Mouse (Mus musculus): Measurements from ENCODE around the gene Ankrd55. TPM values are rescaled to one million over a fixed set of nuclear protein-coding genes. Genes with fewer than 3 reads are reported as not detected.

The Ankrd55 gene
- total RNA-seq, 2 experiments from 2014 or later = 3.6 to 4.3 TPM

DNA sequence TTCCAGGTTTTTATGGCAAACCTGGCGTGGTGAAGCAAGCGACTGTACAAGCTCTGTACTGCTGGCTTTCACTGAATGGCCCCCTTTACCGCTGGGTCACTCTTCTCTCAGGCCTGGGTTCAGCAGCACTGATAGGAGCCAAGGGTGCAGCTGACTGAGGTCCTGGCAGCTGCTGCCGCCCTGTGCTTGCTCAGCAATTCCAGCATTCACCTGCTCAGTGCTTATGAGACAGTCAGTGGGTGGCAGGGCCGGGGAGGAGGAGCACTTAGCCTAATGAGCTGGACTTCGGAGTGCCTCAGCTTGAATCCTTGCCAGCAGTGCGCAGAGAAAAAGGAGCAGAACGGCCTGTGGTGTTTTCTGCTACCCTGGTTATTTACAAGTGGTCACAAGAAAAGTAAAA lies 87.5 kb downstream of the Ankrd55 start:
- DNase-seq (ENCODE audit: low spot score in 2 of 2) = no peak

DNA sequence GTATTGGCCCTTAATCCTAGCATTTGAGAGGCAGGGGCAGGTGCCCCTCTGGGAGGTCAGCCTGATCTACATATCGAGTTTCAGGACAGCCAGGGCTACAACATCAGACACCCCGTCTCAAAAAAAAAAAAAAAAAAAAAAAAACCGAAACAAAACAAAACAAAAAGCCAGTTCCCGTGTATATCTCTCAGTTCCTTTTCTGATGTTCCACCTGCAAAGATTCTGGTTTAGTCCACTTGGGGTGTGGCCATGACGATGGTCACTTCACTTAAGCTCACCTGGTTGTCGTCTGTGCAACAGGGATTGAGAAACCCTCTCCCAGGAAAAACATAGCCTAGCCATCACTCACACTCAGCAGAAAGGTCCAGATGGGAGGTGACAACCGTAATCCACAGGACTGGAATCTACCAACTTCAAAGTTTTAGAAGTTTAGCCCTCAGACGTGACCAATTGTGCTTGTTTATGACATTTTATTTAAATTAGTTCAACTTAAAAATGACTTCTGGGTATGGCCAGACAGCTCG lies 90.6 kb downstream of the Ankrd55 start:
- DNase-seq (ENCODE audit: low spot score in 2 of 2) = no peak

DNA sequence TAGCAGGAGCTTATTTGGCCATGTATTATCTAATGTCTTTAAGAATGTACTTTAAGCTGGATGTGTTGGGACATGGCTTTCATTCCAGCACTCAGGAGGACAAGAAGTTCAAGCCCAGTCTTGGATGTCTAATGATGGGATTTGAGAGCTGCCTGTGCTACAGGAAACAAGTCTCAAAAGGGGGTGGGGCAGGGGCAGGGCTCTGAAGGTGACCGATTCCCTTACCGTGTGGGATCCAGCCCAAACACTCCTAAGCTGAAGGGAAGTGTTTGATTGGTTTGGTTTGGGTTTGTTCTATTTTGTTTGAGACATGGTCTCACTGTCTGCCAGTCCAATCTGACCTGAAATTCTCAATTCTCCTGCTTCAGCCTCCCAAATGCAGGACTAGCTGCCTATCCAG lies 93.2 kb downstream of the Ankrd55 start:
- no peak for DNase-seq (ENCODE audit: low spot score in 2 of 2)

DNA sequence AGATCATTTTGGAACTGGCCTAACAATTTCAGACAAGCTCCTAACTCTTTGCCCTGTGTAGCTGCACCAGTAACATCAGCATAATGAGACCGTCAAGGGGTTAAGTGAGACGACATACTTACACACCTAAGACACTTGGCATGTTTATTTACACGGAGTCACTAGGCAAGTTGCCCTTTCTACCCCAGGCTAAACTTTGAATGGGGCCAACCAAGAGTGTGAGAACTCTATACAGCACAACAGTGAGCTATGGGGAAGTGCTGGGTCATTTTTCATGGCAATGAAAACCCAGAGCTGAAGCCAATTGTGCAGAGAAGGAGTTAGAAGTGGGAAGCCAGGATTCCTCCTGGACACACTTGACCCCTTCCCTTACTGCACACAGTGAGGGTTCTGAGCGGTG lies 94.2 kb downstream of the Ankrd55 start:
- DNase-seq (ENCODE audit: low spot score in 2 of 2) = no peak

DNA sequence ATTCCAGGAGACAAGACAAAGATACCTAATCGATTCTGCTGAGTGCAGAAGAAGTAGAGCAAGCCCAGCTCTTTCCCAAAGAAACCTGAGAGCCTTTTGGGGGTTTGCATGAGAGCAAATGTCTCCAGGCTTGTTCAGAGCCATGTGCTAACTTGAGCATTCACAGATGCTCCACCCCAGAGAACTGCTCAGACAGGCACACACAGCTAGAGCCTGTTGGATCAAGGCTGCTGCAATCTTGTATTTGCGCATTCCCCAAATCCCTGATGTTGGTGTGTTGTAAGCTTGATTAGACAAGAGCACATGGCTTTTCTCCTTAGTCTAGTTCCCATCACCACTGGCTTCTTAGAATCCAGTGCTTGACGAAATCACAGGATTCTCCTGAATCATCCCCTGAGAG lies 94.7 kb downstream of the Ankrd55 start:
- DNase-seq (ENCODE audit: low spot score in 2 of 2) = no peak

DNA sequence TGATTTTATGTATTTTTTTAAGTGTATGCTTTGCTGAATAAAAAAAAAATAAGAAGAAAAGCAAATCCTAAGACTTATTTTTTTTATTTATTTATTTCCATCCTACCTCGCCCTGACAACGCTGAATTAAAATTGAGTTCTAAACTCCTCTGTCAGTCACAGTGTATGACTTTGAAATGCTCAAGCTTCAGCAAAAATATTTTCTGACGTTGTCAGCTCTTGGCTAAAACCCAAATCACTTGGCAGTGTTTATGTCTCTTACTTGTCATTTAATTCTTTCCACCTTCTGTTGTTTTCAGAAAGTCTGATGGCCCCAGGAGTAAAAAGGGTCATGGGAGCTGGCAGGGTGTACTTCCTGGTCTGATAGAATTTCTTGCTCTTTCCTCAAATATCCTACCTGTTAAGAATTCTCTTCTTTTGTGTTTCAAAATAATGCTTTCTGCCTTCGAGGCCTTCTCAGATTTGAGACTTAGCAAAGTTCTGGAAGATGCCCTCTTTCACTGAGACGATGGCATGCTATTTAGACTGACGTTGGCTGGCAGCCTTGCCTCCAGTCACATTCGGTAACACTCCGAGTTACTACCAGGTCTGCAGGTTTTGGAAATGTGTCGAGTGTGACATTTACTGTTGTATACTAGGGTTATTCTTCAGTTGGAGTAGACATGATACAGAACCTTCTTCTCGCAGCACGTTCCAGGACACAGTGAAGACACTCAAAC lies 95.8 kb downstream of the Ankrd55 start:
- no peak for DNase-seq (ENCODE audit: low spot score in 2 of 2)

DNA sequence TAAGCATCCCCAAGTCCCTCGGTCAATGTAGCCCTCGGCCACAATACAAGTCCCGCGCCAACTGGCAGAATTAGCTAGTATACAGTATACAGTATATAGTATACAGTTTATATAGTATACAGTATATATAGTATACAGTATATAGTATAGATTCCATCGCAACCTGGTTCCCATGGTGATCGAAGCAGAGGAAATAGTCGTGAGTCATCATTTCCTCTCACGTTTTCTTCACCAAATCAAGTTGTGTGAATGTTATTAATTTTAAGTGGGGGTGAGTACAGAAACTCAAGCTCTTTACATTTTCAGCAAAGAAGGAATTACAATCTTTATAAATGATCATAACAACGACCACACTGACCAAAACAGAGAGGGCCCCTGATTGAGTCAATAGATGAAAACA lies 96.8 kb downstream of the Ankrd55 start:
- DNase-seq (ENCODE audit: low spot score in 2 of 2) = no peak

DNA sequence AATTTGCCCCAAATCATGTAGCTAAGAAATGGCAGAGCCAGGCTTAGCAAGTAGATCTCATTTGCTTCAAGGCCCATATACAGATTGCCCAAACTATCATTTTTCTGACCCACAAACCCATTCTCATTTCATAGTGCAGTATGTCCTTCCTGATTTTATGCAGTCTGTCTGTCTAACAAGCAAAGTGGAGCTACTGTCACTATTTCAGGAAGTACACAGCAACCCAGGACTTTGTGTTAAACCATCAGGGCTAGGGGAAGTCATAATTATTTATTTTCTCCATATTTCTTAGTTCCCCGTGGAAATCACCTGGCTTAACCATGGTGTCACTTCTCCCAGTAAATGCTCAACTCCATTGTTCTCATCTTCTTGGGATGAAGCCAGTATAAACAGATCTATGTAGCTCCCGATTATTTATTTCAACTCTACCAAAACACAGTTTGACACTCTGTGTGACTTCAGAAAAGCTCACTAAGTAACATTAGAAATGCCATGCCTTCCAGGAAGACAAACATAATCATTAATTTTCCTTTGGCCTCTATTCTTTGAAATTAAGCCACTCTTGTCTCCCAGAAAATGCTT lies 98.3 kb downstream of the Ankrd55 start:
- DNase-seq (ENCODE audit: low spot score in 2 of 2) = no peak

DNA sequence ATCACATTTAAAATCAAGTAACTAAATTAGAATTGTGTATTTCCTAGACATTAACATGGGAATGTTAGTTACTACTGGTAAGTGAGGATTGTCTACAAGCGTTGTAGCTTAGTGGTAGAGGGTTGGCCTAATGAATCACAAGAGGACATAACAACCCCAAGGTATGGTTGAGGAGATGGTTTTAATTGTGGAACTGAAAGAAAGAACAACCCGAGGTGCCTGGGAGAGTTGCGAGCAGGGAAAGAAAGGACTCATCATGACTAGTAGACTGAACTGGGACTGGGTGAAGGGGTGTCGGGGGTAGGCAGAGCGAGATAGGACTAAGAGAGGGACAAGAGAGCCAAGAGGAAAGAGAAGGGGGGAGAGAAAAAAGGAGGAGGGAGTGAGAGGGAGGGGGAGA lies 99.0 kb downstream of the Ankrd55 start:
- DNase-seq (ENCODE audit: low spot score in 2 of 2) = no peak

DNA sequence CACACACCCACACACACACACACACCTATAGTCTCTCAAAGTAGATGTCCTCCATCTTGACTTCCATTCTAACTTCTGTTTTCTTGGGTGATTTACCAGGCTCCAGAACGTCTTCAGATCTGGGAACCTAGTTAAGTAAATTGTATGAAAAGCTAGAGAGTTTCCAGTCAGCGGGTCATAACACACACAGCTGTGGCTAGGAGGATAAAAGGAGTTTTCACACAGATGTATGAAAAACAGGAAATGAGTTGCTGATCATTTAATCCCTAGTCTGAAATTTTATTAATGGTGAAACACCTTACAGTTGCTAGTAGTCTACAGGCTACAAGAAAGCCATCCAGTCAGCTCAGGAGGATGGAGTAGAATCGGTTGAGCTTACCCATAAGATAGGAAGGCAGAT lies 99.9 kb downstream of the Ankrd55 start:
- DNase-seq (ENCODE audit: low spot score in 2 of 2) = no peak

DNA sequence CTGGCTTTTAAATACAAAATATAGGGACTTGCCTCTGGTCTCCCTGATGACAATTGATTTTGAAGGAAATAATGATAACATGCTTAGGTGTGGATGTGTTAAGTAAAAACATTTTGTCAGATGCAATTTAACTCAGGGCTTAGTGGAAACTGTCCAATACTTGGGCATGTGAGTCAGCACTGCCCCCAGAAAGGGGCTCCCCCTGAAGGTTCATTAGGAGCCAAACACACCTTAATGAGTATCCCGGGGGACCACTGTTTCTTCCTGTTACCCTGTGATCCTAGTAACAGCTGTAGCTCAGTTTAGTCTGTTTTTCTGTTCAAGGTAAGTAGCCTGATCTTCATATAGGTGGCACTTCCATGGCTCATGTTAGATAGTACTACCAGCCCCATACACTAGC lies 102.0 kb downstream of the Ankrd55 start:
- DNase-seq (ENCODE audit: low spot score in 2 of 2) = no peak

DNA sequence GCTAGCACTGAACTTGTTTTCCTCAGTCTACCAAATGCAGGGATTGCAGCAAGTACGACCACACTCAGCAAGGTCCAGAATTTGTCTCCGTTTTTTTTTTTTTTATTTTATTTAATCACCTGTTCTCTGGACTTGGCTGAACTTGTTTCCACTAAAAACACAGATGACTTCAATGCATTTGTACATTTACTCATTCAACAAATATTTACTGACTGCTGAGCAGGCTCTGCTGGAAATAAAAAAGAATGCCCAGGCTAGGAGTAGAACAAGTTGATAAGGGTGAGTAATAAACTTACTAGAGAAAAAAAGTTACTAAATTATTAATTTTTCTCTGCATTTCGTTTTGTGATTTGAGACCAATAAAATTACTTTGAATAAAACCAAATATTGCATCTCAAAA lies 103.1 kb downstream of the Ankrd55 start:
- no peak for DNase-seq (ENCODE audit: low spot score in 2 of 2)

DNA sequence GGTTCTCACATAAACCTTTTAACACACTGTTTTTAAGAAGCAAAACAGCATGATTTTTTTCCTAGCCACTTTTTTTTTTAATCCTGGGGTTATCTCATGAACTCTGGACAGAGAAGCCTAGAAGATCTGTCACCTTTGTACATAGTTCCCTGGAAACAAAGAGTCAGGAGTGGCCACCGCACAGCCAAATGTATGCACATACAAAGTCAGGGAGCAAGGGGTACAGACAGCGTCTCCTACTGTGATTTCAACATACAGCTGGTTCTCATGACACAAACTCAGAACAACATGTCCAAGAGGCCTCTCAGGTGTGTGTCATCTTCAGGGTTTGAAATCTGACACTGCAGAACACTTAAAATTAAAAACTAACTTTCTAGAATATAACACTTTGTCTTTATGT lies 105.1 kb downstream of the Ankrd55 start:
- no peak for DNase-seq (ENCODE audit: low spot score in 2 of 2)

DNA sequence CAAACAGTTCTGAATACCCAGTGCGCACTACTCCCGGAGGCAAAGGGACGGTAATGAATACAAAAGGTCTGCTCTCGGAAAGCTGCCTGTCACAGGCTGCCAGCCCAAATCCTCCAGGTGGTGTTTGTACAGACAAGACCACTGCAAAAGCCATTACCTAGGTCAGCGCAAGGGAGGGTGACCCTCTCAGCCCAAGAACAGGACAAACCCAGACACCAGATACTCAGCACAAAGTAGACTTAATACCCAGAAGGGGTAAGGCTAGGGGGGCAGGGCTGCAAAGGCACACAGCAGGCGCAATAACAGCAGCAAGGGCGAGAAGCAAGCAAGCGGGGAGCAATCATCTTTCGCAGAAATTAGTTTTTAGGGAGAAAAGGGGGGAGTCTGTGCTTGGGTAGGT lies 106.0 kb downstream of the Ankrd55 start:
- no peak for DNase-seq (ENCODE audit: low spot score in 2 of 2)

DNA sequence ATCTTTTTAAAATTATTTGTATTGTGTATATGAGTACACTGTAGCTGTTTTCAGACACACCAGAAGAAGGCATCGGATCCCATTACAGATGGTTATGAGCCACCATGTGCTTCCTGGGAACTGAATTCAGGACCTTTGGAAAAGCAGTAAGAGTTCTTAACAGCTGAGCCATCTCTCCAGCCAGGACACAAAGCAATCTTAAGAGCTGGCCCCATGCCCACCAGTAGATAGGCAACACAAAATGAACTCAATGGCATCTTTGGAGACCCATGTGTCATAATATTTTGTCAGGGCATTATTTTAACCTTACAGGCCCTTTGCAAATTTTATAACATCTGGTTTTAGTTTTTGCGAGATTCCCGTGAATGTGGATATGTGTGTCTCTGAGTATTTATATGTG lies 116.5 kb downstream of the Ankrd55 start:
- DNase-seq (ENCODE audit: low spot score in 2 of 2) = no peak

DNA sequence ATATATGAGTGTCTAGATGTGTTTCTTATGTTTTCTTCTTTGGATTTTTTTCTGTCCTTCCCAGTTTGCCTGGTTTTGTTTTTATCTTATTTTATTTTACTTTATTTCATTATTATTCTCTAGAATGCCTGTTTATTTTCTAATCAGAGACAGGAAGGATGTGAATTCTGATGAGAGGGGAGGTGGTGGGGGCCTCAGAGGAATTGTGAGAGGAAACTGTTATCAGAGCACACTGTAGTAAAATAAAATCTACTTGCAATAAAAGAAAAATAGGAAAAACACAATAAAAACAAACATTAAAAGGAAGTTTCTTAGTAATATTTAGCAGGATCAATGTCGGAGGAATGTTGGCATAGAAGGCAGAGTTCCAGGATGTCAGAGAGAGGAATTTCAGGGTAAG lies 116.9 kb downstream of the Ankrd55 start:
- no peak for DNase-seq (ENCODE audit: low spot score in 2 of 2)

DNA sequence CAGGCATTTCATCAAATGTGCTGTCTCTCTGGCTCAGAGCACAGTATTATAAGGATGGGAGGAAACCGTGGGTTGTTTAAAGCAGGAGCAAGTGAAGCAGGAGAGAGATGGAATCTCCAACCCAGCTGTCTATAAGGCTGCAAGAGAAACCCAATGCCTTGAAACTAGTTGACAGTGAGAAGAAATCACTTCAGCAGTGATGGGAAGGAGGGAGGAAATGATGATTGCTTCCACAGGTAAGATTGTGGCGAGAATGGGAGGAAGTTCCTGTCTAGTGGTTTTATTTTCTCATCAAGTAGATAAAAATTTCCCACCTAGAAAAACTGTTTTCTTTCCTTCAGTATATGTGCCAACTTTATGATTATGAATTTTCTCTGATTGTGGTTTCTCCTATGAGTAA lies 118.4 kb downstream of the Ankrd55 start:
- DNase-seq (ENCODE audit: low spot score in 2 of 2) = no peak

DNA sequence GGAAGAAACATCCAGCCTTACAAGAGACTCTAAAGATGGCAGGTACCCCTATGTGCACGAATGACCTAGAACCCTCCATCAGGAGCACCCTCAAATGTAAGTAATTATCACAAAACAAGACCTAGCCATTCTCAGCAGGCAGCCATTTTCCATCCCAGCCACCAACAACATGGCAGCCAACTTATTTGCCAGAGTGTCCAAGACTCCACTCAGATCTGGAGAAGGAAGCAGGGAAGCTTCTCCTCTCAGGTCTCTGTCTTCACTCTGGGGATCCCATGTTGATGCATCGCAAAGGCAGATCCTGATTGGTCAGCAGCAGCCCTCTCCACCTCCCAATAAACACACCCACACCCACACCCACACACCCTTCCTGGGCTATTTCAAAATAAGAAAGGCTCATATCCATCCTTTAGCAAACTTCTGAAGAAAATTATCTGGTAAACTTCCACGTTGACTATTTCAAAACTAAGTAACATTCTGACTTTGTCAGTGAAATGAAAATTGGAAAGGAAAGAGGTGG lies 119.0 kb downstream of the Ankrd55 start:
- no peak for DNase-seq (ENCODE audit: low spot score in 2 of 2)

DNA sequence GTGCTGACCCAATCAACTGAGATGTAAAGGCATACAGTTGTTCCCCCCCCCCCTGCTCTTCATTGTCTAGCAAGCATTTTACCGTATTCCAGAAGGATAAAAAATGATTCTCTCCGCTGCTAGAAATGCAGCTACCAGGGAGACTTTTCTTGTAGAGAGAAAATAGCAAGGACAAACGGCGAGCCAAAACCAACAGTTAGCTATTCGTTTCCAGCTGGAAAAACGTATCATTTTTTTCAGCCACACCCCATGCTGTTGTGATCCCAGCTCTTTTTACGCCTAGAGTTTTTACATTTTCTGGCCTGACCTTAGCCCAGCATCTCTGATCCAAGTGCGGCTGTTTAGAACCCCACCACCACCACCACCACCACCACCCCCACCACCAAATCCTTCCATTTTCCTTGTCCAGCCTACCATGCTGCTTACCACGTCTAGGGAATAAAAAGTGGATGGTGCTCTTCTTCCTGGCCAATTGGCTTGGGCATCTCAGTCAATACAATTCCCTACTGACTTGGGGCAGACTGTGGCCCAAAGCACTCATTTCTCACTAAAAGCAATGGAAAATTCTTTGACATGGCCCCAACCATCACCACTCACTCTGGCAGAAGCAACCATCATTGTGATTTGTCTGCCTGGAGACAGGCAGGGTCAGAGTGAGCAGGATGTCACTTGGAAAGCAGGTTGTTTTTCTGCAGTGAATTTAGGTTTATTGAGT lies 119.7 kb downstream of the Ankrd55 start:
- no peak for DNase-seq (ENCODE audit: low spot score in 2 of 2)

DNA sequence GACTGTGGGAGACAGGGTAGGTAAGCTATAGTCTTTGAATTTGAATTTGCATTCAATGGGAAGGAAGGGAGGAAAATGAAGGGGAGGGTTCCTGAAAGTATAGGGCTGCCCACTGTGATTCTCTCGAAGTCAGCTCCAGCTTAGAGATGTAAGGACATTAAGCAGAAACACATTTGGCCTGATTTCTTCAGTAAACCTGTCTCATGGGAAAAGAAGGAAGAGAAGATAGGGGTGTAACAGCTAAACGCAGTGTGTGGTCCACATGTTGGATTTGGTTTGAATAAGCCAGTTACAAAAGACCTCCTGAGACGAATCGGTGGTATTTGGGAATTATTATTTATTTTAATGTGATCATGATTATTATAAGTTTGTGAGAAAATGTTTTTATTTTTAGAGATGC lies 120.5 kb downstream of the Ankrd55 start:
- no peak for DNase-seq (ENCODE audit: low spot score in 2 of 2)

DNA sequence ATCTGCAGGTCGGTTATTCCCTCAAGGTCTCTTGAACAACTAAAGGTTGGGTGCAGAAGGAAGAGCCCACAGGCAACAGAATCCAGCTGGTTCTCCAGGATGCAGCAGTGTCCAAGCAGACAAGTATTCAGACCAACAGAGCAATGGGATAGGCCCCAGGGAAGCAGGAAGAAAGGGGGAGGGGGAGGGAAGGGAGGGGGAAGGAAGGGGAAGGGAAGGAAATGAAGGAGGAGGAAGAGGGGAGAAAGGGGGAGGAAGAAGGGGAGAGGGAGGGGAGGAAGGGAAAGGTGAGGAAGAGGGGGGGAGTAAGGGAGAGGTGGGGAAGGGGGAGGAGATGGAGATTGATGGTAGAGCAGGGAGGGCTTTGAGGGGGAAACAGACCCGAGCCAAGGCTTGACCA lies 121.1 kb downstream of the Ankrd55 start:
- DNase-seq (ENCODE audit: low spot score in 2 of 2) = no peak

DNA sequence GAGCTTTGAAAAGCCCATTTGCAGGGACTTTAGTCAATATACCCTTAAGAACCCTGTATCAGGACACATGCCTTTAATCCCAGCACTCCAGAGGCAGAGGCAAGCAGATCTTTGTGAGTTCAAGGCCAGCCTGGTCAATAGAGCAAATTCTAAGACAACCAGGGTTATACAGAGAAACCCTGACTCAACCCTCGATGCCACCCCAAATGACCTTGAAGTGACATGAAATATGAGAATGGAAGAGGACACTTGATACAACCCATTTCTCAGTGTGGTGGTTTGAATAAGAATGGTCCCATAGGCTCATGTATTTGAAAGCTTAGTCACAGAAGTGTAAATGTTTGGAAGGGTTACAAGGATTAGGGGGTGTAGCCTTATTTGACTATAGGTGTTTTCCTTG lies 121.6 kb downstream of the Ankrd55 start:
- DNase-seq (ENCODE audit: low spot score in 2 of 2) = no peak

All from adrenal gland, postnatal 4 days (tissue).